7 mouse cellular contexts compared by ENCODE assay signal in genomic region chr7:141440613-141441012, GRCm38 (mm10). TPM values are rescaled to one million over a fixed set of nuclear protein-coding genes. Genes with fewer than 3 reads are reported as not detected.
DNase-seq lines count a peak whose midpoint lies in the region; ATAC-seq and TF ChIP-seq lines count a peak whose summit lies in the region.

No protein-coding gene starts in this region.

- H3K36me3 ChIP-seq in liver, embryonic 11.5 days (ENCODE audit: control insufficient read depth, insufficient read depth, low read length), result peaks cover 30% of the 10 kb centered on the region
- H3K36me3 ChIP-seq in MEL (ENCODE audit: control insufficient read depth in 1 of 2, insufficient read depth in 2 of 2, low read length in 2 of 2), result peaks cover 0 to 16% of the 10 kb centered on the region in 2 experiments; a peak in 3 of 4 replicates
- peaks cover 26% of the 10 kb centered on the region for H3K36me3 ChIP-seq in liver, postnatal 0 days (replicated peaks; ENCODE audit: insufficient read depth, low read length)

- H3K27ac ChIP-seq in liver, embryonic 11.5 days (ENCODE audit: low read depth, low read length), result no peak overlapping the region
- H3K27ac ChIP-seq in MEL (ENCODE audit: control insufficient read depth, low read depth, low read length), result no peak overlapping the region
- H3K27ac ChIP-seq in bone marrow, adult 2 months (ENCODE audit: control insufficient read depth, insufficient read depth, low read depth, low read length, poor library complexity), result no peak overlapping the region
- H3K27ac ChIP-seq in liver, postnatal 0 days (ENCODE audit: low read depth), result no peak overlapping the region

- H3K4me3 ChIP-seq in liver, embryonic 11.5 days (ENCODE audit: low read depth, low read length), result no peak overlapping the region
- H3K4me3 ChIP-seq in MEL (ENCODE audit: control insufficient read depth in 1 of 2, insufficient read depth in 1 of 2, low read depth in 2 of 2, low read length in 2 of 2), result no peak overlapping the region
- H3K4me3 ChIP-seq in bone marrow, adult 2 months (replicated peaks; ENCODE audit: control insufficient read depth, low read depth, low read length), result no peak overlapping the region
- H3K4me3 ChIP-seq in liver, postnatal 0 days (ENCODE audit: low read depth, low read length), result no peak overlapping the region

- H3K4me2 ChIP-seq in liver, embryonic 11.5 days, result no peak overlapping the region
- H3K4me2 ChIP-seq in liver, postnatal 0 days (ENCODE audit: low read depth, low read length), result no peak overlapping the region

- peak; percentile 48 for DNase-seq in liver
- no peak for DNase-seq in liver, embryonic 11.5 days (ENCODE audit: low spot score)
- peak; percentile 72 for DNase-seq in MEL (ENCODE audit: low read depth, low spot score)
- peak; percentile 71 for DNase-seq in gastrocnemius, postnatal 10 days
- DNase-seq in liver, postnatal 0 days, result peak; percentile 80
- DNase-seq in thymus, postnatal 25 days, result peak; percentile 39

- no peaks in the 10 kb centered on the region for H3K9me3 ChIP-seq in liver, embryonic 11.5 days (ENCODE audit: control insufficient read depth, low read length)
- no peaks in the 10 kb centered on the region for H3K9me3 ChIP-seq in MEL (replicated peaks; ENCODE audit: insufficient read depth, low read length)
- H3K9me3 ChIP-seq in liver, postnatal 0 days (ENCODE audit: low read length), result no peaks in the 10 kb centered on the region

- peaks cover 37% of the 10 kb centered on the region for H3K79me2 ChIP-seq in MEL (ENCODE audit: control insufficient read depth, insufficient read depth, low read length, poor library complexity)

- TF ChIP-seq RAD21 in MEL (IDR thresholded peaks at IDR 0.05; ENCODE audit: low read depth, low read length), result peak; percentile 46

- no peaks in the 10 kb centered on the region for H3K27me3 ChIP-seq in liver, embryonic 11.5 days (replicated peaks; ENCODE audit: control insufficient read depth, insufficient read depth, low read length)
- no peaks in the 10 kb centered on the region for H3K27me3 ChIP-seq in MEL (ENCODE audit: control insufficient read depth in 1 of 2, insufficient read depth in 2 of 2, low read length in 2 of 2)
- no peaks in the 10 kb centered on the region for H3K27me3 ChIP-seq in liver, postnatal 0 days (ENCODE audit: insufficient read depth, low read length)

- 42% methylated on average over 6 of the region's 6 CpGs for WGBS in liver, embryonic 11.5 days
- WGBS in bone marrow, adult 2 months, result 27% methylated on average over 6 of the region's 6 CpGs
- 33% methylated on average over 6 of the region's 6 CpGs for WGBS in liver, postnatal 0 days (ENCODE audit: insufficient replicate concordance)

- no peak for TF ChIP-seq EP300 in MEL (IDR thresholded peaks at IDR 0.05; ENCODE audit: low read depth in 1 of 2, low read length in 2 of 2)
- TF ChIP-seq EP300 in liver, postnatal 0 days (IDR thresholded peaks at IDR 0.05; ENCODE audit: low read depth), result no peak

- TF ChIP-seq CTCF in MEL (IDR thresholded peaks at IDR 0.05 in 2 of 3, conservative IDR thresholded peaks at IDR 0.05 in 1 of 3; ENCODE audit: control insufficient read depth in 1 of 3, insufficient read depth in 1 of 3, low read depth in 2 of 3, low read length in 3 of 3, poor library complexity in 1 of 3, severe bottlenecking in 1 of 3), result peak; percentile 79 to 82 (median 80)
- TF ChIP-seq CTCF in bone marrow, adult 2 months (IDR thresholded peaks at IDR 0.05; ENCODE audit: control insufficient read depth, insufficient read depth, low read length), result peak; percentile 77
- TF ChIP-seq CTCF in liver, postnatal 0 days (IDR thresholded peaks at IDR 0.05; ENCODE audit: low read depth), result peak; percentile 91

- H3K4me1 ChIP-seq in liver, embryonic 11.5 days (replicated peaks; ENCODE audit: control insufficient read depth, insufficient read depth, low read length), result peaks cover 31% of the 10 kb centered on the region
- H3K4me1 ChIP-seq in MEL (ENCODE audit: control insufficient read depth in 1 of 2, insufficient read depth in 2 of 2, low read length in 2 of 2), result peaks cover 4 to 19% of the 10 kb centered on the region in 2 experiments; a peak in 3 of 4 replicates
- H3K4me1 ChIP-seq in bone marrow, adult 2 months (ENCODE audit: control insufficient read depth, insufficient read depth, low read length), result peaks cover 5% of the 10 kb centered on the region
- peaks cover 49% of the 10 kb centered on the region for H3K4me1 ChIP-seq in liver, postnatal 0 days (ENCODE audit: insufficient read depth)

- no peak overlapping the region for H3K9ac ChIP-seq in liver, embryonic 11.5 days (ENCODE audit: low read depth, low read length)
- no peak overlapping the region for H3K9ac ChIP-seq in MEL (ENCODE audit: control insufficient read depth, low read depth, low read length, poor library complexity, severe bottlenecking)
- H3K9ac ChIP-seq in liver, postnatal 0 days (replicated peaks), result no peak overlapping the region

- ATAC-seq in liver, embryonic 11.5 days (replicated peaks; ENCODE audit: low FRiP score), result no peak
- ATAC-seq in liver, postnatal 0 days, result peak; percentile 9; the same call in 1 of the 2 replicates

- no peak for TF ChIP-seq POLR2A in MEL (IDR thresholded peaks at IDR 0.05; ENCODE audit: control insufficient read depth in 1 of 2, insufficient read depth in 1 of 2, low read depth in 1 of 2, low read length in 2 of 2, poor library complexity in 1 of 2)
- TF ChIP-seq POLR2A in bone marrow, adult 2 months (IDR thresholded peaks at IDR 0.05; ENCODE audit: borderline replicate concordance, control insufficient read depth, low read depth, low read length), result no peak

TF ChIP-seq in MEL, 35 proteins besides CTCF, POLR2A, EP300 and RAD21 (continues in another document):
- TF ChIP-seq CHD2 (IDR thresholded peaks at IDR 0.05; ENCODE audit: low read length) (no peak), TBP (IDR thresholded peaks at IDR 0.05; ENCODE audit: low read depth, low read length) (no peak), NRF1 (IDR thresholded peaks at IDR 0.05; ENCODE audit: insufficient read depth, low read depth, low read length, poor library complexity, severe bottlenecking) (no peak), ZNF384 (IDR thresholded peaks at IDR 0.05; ENCODE audit: low read depth, low read length) (no peak), MAZ (IDR thresholded peaks at IDR 0.05; ENCODE audit: low read depth, low read length) (peak; percentile 50; the same call in 1 of the 2 replicates), MXI1 (IDR thresholded peaks at IDR 0.05; ENCODE audit: low read depth, low read length) (no peak), MEF2A (IDR thresholded peaks at IDR 0.05; ENCODE audit: extremely low read depth, insufficient replicate concordance, low read depth, low read length, poor library complexity, severe bottlenecking) (no peak)

RNA-seq across cellular contexts. Expression of gene Slc25a22, which starts 2.9 kb away (rescaled TPM):
- polyA plus RNA-seq in liver, embryonic 11.5 days (2014; fragmentation: Nextera tagmentation; extraction: Ambion mirVana), result 36.9 and 39.4 TPM in 2 replicates
- 17.7 and 23.8 TPM in 2 replicates for total RNA-seq in MEL (2012; rRNA removed)
- polyA plus RNA-seq in MEL (2012; ENCODE audit: insufficient read depth in 1 of 2, insufficient read length in 2 of 2, low read depth in 1 of 2, low replicate concordance in 2 of 2, missing spikeins in 1 of 2), result 10 to 100 TPM in 1 of 2 experiments, not detected in 1; 46.0 TPM
- polyA plus RNA-seq in bone marrow, adult 2 months (2011; ENCODE audit: insufficient read depth, insufficient read length, low replicate concordance, missing spikeins), result 18.1 and 30.3 TPM in 2 replicates
- total RNA-seq in gastrocnemius, postnatal 10 days (2021), result 10 to 100 TPM; 14.5 to 25.7 TPM
- polyA plus RNA-seq in liver, postnatal 0 days (2015; fragmentation: Nextera tagmentation; extraction: Ambion mirVana), result 38.4 and 41.6 TPM in 2 replicates

RNA-seq across cellular contexts. Expression of gene Pidd1, which starts 3.2 kb away (rescaled TPM):
- 22.5 and 22.7 TPM in 2 replicates for polyA plus RNA-seq in liver, embryonic 11.5 days (2014; fragmentation: Nextera tagmentation; extraction: Ambion mirVana)
- total RNA-seq in MEL (2012; rRNA removed), result 5.0 and 6.4 TPM in 2 replicates
- 10 to 100 TPM in 1 of 2 experiments, not detected in 1; 27.2 TPM for polyA plus RNA-seq in MEL (2012; ENCODE audit: insufficient read depth in 1 of 2, insufficient read length in 2 of 2, low read depth in 1 of 2, low replicate concordance in 2 of 2, missing spikeins in 1 of 2)
- 19.4 and 39.6 TPM in 2 replicates for polyA plus RNA-seq in bone marrow, adult 2 months (2011; ENCODE audit: insufficient read depth, insufficient read length, low replicate concordance, missing spikeins)
- total RNA-seq in gastrocnemius, postnatal 10 days (2021), result 1 to 10 TPM; 2.4 to 3.2 TPM
- polyA plus RNA-seq in liver, postnatal 0 days (2015; fragmentation: Nextera tagmentation; extraction: Ambion mirVana), result 3.6 and 4.3 TPM in 2 replicates

RNA-seq across cellular contexts. Expression of gene Rplp2, which starts 6.6 kb away (rescaled TPM):
- polyA plus RNA-seq in liver, embryonic 11.5 days (2014; fragmentation: Nextera tagmentation; extraction: Ambion mirVana), result 1,652 and 1,836 TPM in 2 replicates
- 3,188 and 3,690 TPM in 2 replicates for total RNA-seq in MEL (2012; rRNA removed)
- 1,000 to 10,000 TPM in 1 of 2 experiments, not detected in 1; 3,503 TPM for polyA plus RNA-seq in MEL (2012; ENCODE audit: insufficient read depth in 1 of 2, insufficient read length in 2 of 2, low read depth in 1 of 2, low replicate concordance in 2 of 2, missing spikeins in 1 of 2)
- polyA plus RNA-seq in bone marrow, adult 2 months (2011; ENCODE audit: insufficient read depth, insufficient read length, low replicate concordance, missing spikeins), result 2,580 and 2,615 TPM in 2 replicates
- total RNA-seq in gastrocnemius, postnatal 10 days (2021), result 1,000 to 10,000 TPM in 1 of 2 experiments, 100 to 1,000 TPM in 1; 886 to 1,008 TPM
- 861 and 865 TPM in 2 replicates for polyA plus RNA-seq in liver, postnatal 0 days (2015; fragmentation: Nextera tagmentation; extraction: Ambion mirVana)

RNA-seq across cellular contexts. Expression of gene Cend1, which starts 11.3 kb away (rescaled TPM):
- 0.16 and 0.27 TPM in 2 replicates for polyA plus RNA-seq in liver, embryonic 11.5 days (2014; fragmentation: Nextera tagmentation; extraction: Ambion mirVana)
- total RNA-seq in MEL (2012; rRNA removed), result not detected in 2 replicates
- polyA plus RNA-seq in MEL (2012; ENCODE audit: insufficient read depth in 1 of 2, insufficient read length in 2 of 2, low read depth in 1 of 2, low replicate concordance in 2 of 2, missing spikeins in 1 of 2), result not detected
- 3.4 TPM in 1 of 2 replicates, not detected in the other for polyA plus RNA-seq in bone marrow, adult 2 months (2011; ENCODE audit: insufficient read depth, insufficient read length, low replicate concordance, missing spikeins)
- total RNA-seq in gastrocnemius, postnatal 10 days (2021), result 1 to 10 TPM in 1 of 2 experiments, under 1 TPM in 1; 0.66 to 1.4 TPM
- not detected in 2 replicates for polyA plus RNA-seq in liver, postnatal 0 days (2015; fragmentation: Nextera tagmentation; extraction: Ambion mirVana)

RNA-seq across cellular contexts. Expression of gene Pnpla2, which starts 14.4 kb away (rescaled TPM):
- 23.4 and 23.7 TPM in 2 replicates for polyA plus RNA-seq in liver, embryonic 11.5 days (2014; fragmentation: Nextera tagmentation; extraction: Ambion mirVana)
- total RNA-seq in MEL (2012; rRNA removed), result 8.3 and 9.9 TPM in 2 replicates
- 10 to 100 TPM in 1 of 2 experiments, not detected in 1; 38.6 TPM for polyA plus RNA-seq in MEL (2012; ENCODE audit: insufficient read depth in 1 of 2, insufficient read length in 2 of 2, low read depth in 1 of 2, low replicate concordance in 2 of 2, missing spikeins in 1 of 2)
- polyA plus RNA-seq in bone marrow, adult 2 months (2011; ENCODE audit: insufficient read depth, insufficient read length, low replicate concordance, missing spikeins), result 14.4 and 21.3 TPM in 2 replicates
- total RNA-seq in gastrocnemius, postnatal 10 days (2021), result 100 to 1,000 TPM; 119 to 151 TPM
- 47.1 and 51.3 TPM in 2 replicates for polyA plus RNA-seq in liver, postnatal 0 days (2015; fragmentation: Nextera tagmentation; extraction: Ambion mirVana)
